Mouse (Mus musculus) lung, postnatal 0 days (tissue): Measurements from ENCODE around the gene Efcab5. TPM values are rescaled to one million over a fixed set of nuclear protein-coding genes. Genes with fewer than 3 reads are reported as not detected.

Experiments
- ATAC-seq: fragments of 200-750 bp; cut with Nextera tagmentation; 2 replicates; pipeline ENCODE4 v1.8.0; 2017; ENCODE audit warnings: moderate library complexity
- DNase-seq: peaks from one replicate; pipeline ENCODE4 v3.0.0-alpha.2; 2016; ENCODE audit warnings: low spot score
- H3K27ac ChIP-seq: fragments of 300-500 bp; sonication (generic); 2 replicates; pipeline ENCODE4 v1.5.1; 2014; ENCODE audit warnings: antibody characterized with exemption, mild to moderate bottlenecking, low read length, mixed read lengths
- H3K27me3 ChIP-seq: fragments of 300-500 bp; sonication (generic); replicated peaks from 2 replicates; pipeline ENCODE4 v1.6.1; 2014; ENCODE audit warnings: low read length, mixed read lengths; ENCODE audit not compliant: insufficient read depth
- H3K36me3 ChIP-seq: fragments of 300-500 bp; sonication (generic); 2 replicates; pipeline ENCODE4 v1.6.1; 2014; ENCODE audit warnings: low read length, mixed read lengths; ENCODE audit not compliant: insufficient read depth
- H3K4me1 ChIP-seq: fragments of 300-500 bp; sonication (generic); 2 replicates; pipeline ENCODE4 v1.6.1; 2014; ENCODE audit warnings: antibody characterized with exemption, low read depth, low read length, mixed read lengths; ENCODE audit not compliant: insufficient read depth
- H3K4me2 ChIP-seq: fragments of 300-500 bp; sonication (generic); replicated peaks from 2 replicates; pipeline ENCODE4 v1.6.1; 2014; ENCODE audit warnings: low read depth, mild to moderate bottlenecking, low read length, moderate library complexity, mixed read lengths
- H3K4me3 ChIP-seq: fragments of 300-500 bp; sonication (generic); 2 replicates; pipeline ENCODE4 v1.5.1; 2014; ENCODE audit warnings: low read depth, low read length
- H3K9ac ChIP-seq: fragments of 300-500 bp; sonication (generic); replicated peaks from 2 replicates; pipeline ENCODE4 v1.6.1; 2014; ENCODE audit warnings: low read depth, mild to moderate bottlenecking
- H3K9me3 ChIP-seq: fragments of 300-500 bp; sonication (generic); 2 replicates; pipeline ENCODE4 v1.6.1; 2016; ENCODE audit warnings: low read length, mixed read lengths
- CTCF ChIP-seq: IDR thresholded peaks from 2 replicates; pipeline ENCODE4 v1.5.1; 2016; ENCODE audit warnings: antibody characterized with exemption, mild to moderate bottlenecking
- EP300 ChIP-seq: IDR thresholded peaks from 2 replicates; pipeline ENCODE4 v1.6.1; 2016; ENCODE audit warnings: antibody characterized with exemption, mild to moderate bottlenecking, control low read depth
- WGBS: fragments of 180-500 bp; shearing (Covaris S2); extraction: QIAGEN DNeasy Blood & Tissue Kit; methylation state at CpG from one replicate; pipeline ENCODE4 v1.1.7; 2014; 5-methylcytosine and 5-hydroxymethylcytosine counted together
- polyA plus RNA-seq: library from polyadenylated mRNA; unstranded; fragments of >200 nt; fragmentation: Nextera tagmentation; extraction: Ambion mirVana; gene quantifications from 2 replicates; pipeline ENCODE4 v1.2.1, GENCODE M21; 2015

The Efcab5 gene
- polyA plus RNA-seq, 1 experiment from 2014 or later = 0.31 TPM

- Histone ChIP-seq H3K4me2 (no peak overlapping the region), H3K9ac (no peak overlapping the region), H3K4me3 (no peak overlapping the region), H3K9me3 (no peaks in the 10 kb centered on the region), H3K4me1 (no peaks in the 10 kb centered on the region), H3K27me3 (no peaks in the 10 kb centered on the region), H3K36me3 (no peaks in the 10 kb centered on the region), H3K27ac (no peak overlapping the region)
- ATAC-seq (no peak), DNase-seq (no peak)
- 65% methylated on average over 11 of the region's 11 CpGs for WGBS
- TF ChIP-seq CTCF (no peak), EP300 (no peak)
These were observed 6.8 kb upstream of the Efcab5 start for GRCm38 (mm10) chr11:77195360-77196109.

DNA sequence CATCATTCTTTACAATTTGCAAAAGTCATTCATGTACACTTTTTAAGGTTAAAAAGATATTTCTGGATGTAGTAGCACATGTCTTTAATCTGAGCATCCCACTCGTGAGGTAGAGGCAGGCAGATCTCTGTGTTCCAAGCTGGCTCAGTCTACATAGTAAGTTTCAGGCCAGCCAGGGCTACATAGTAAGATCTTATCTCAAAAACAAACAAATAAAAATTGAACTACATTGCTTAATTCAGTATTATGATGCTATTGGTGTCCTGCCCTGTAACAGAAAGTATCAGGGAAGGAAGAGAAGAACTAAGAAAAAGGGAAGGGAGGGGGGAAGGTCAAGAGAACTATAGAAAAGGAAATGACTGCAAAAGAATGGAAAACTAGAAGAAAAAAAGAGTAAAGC is 6.0 kb upstream of the Efcab5 start:
- H3K9me3 ChIP-seq = no peaks in the 10 kb centered on the region
- H3K4me3 ChIP-seq = no peak overlapping the region
- H3K36me3 ChIP-seq = no peaks in the 10 kb centered on the region
- TF ChIP-seq EP300 = no peak
- TF ChIP-seq CTCF = no peak
- H3K4me2 ChIP-seq = no peak overlapping the region
- no peak overlapping the region for H3K9ac ChIP-seq
- no peak for ATAC-seq
- no peaks in the 10 kb centered on the region for H3K27me3 ChIP-seq
- H3K27ac ChIP-seq = no peak overlapping the region
- no peak for DNase-seq
- no peaks in the 10 kb centered on the region for H3K4me1 ChIP-seq
- 54% methylated on average over 1 of the region's 1 CpGs for WGBS

- no peak overlapping the region for H3K4me3 ChIP-seq
- 50% methylated on average over 6 of the region's 6 CpGs for WGBS
- H3K36me3 ChIP-seq = no peaks in the 10 kb centered on the region
- TF ChIP-seq CTCF = no peak
- no peak for TF ChIP-seq EP300
- no peaks in the 10 kb centered on the region for H3K4me1 ChIP-seq
- no peak overlapping the region for H3K27ac ChIP-seq
- ATAC-seq (no peak), DNase-seq (peak; percentile 30)
- H3K9me3 ChIP-seq = no peaks in the 10 kb centered on the region
- H3K4me2 ChIP-seq = no peak overlapping the region
- no peak overlapping the region for H3K9ac ChIP-seq
- no peaks in the 10 kb centered on the region for H3K27me3 ChIP-seq
These were observed 5.3 kb upstream of the Efcab5 start for GRCm38 (mm10) chr11:77193941-77194553.

GRCm38 (mm10) chr11:77193410-77193809 is 4.6 kb upstream of the Efcab5 start:
- H3K4me3 ChIP-seq = no peak overlapping the region
- H3K4me1 ChIP-seq = no peaks in the 10 kb centered on the region
- TF ChIP-seq CTCF (no peak), EP300 (no peak)
- H3K36me3 ChIP-seq = no peaks in the 10 kb centered on the region
- H3K27ac ChIP-seq = no peak overlapping the region
- 47% methylated on average over 5 of the region's 5 CpGs for WGBS
- H3K27me3 ChIP-seq = no peaks in the 10 kb centered on the region
- no peaks in the 10 kb centered on the region for H3K9me3 ChIP-seq
- DNase-seq = no peak
- no peak overlapping the region for H3K9ac ChIP-seq
- no peak overlapping the region for H3K4me2 ChIP-seq
- ATAC-seq = no peak

GRCm38 (mm10) chr11:77184926-77185325 is 3.8 kb downstream of the Efcab5 start:
- no peak overlapping the region for H3K4me3 ChIP-seq
- no peak overlapping the region for H3K9ac ChIP-seq
- no peaks in the 10 kb centered on the region for H3K4me1 ChIP-seq
- no peak overlapping the region for H3K27ac ChIP-seq
- H3K27me3 ChIP-seq = no peaks in the 10 kb centered on the region
- DNase-seq = peak; percentile 35
- 23% methylated on average over 2 of the region's 2 CpGs for WGBS
- ATAC-seq = no peak
- H3K4me2 ChIP-seq = no peak overlapping the region
- no peaks in the 10 kb centered on the region for H3K9me3 ChIP-seq
- TF ChIP-seq EP300 (no peak), CTCF (no peak)
- no peaks in the 10 kb centered on the region for H3K36me3 ChIP-seq

GRCm38 (mm10) chr11:77182616-77183015 is 6.2 kb downstream of the Efcab5 start:
- ATAC-seq (no peak), DNase-seq (no peak)
- no peak overlapping the region for H3K27ac ChIP-seq
- H3K36me3 ChIP-seq = no peaks in the 10 kb centered on the region
- no peak overlapping the region for H3K4me2 ChIP-seq
- H3K4me3 ChIP-seq = no peak overlapping the region
- TF ChIP-seq CTCF = no peak
- no peaks in the 10 kb centered on the region for H3K9me3 ChIP-seq
- H3K9ac ChIP-seq = no peak overlapping the region
- 27% methylated on average over 2 of the region's 2 CpGs for WGBS
- no peaks in the 10 kb centered on the region for H3K27me3 ChIP-seq
- H3K4me1 ChIP-seq = no peaks in the 10 kb centered on the region
